Mouse (Mus musculus) CH12.LX (cell line): ENCODE data around the gene Olfr1394. TPM values are rescaled to one million over a fixed set of nuclear protein-coding genes. Genes with fewer than 3 reads are reported as not detected.

Source experiments
- DNase-seq: peaks from one replicate; pipeline ENCODE4 v3.0.0-alpha.2; 2013; ENCODE audit errors: extremely low read depth
- H3K27ac ChIP-seq: 2 replicates; pipeline ENCODE4 v1.5.1; 2012; ENCODE audit warnings: low read depth, mild to moderate bottlenecking, control low read depth, moderate library complexity; ENCODE audit not compliant: insufficient read depth
- H3K27me3 ChIP-seq: replicated peaks from 2 replicates; pipeline ENCODE3; 2012; ENCODE audit warnings: inconsistent platforms
- H3K36me3 ChIP-seq, 2 experiments: replicated peaks in 1 of 2; 2 replicates each; pipeline versions ENCODE3 to v1.6.1; 2012; ENCODE audit warnings: inconsistent platforms in 1 of 2, low read length in 1 of 2, mild to moderate bottlenecking in 1 of 2, mixed read lengths in 1 of 2, moderate library complexity in 1 of 2; ENCODE audit not compliant: control insufficient read depth in 1 of 2, insufficient read depth in 1 of 2
- H3K4me1 ChIP-seq, 2 experiments: 2 replicates each; pipeline ENCODE4 v1.6.1; 2012; ENCODE audit warnings: inconsistent platforms in 1 of 2, moderate library complexity in 1 of 2; ENCODE audit not compliant: insufficient read depth in 2 of 2, control insufficient read depth in 1 of 2
- H3K4me2 ChIP-seq: 2 replicates; pipeline ENCODE4 v1.6.1; 2012; ENCODE audit warnings: low read depth, mild to moderate bottlenecking, control low read depth; ENCODE audit not compliant: poor library complexity, insufficient read depth, severe bottlenecking
- H3K4me3 ChIP-seq, 3 experiments: fragments of 150-350 bp in 1 of 3; sonication (generic) in 1 of 3; replicated peaks in 1 of 3; 2 replicates each; pipeline versions ENCODE3 to v1.5.1; 2011 to 2012; ENCODE audit warnings: low read depth in 2 of 3, low read length in 2 of 3, mild to moderate bottlenecking in 2 of 3, moderate library complexity in 2 of 3, control low read depth in 1 of 3, improper control_type of control experiment in 1 of 3, inconsistent platforms in 1 of 3, mixed read lengths in 1 of 3; ENCODE audit not compliant: poor library complexity in 1 of 3
- H3K79me2 ChIP-seq: replicated peaks from 2 replicates; pipeline ENCODE4 v1.6.1; 2012; ENCODE audit warnings: mild to moderate bottlenecking, moderate library complexity; ENCODE audit not compliant: control insufficient read depth, poor library complexity, insufficient read depth, severe bottlenecking; ENCODE audit errors: extremely low read depth
- H3K9ac ChIP-seq: 2 replicates; pipeline ENCODE4 v1.6.1; 2012; ENCODE audit warnings: low read depth, mild to moderate bottlenecking, control low read depth, moderate library complexity; ENCODE audit not compliant: insufficient read depth
- H3K9me3 ChIP-seq: replicated peaks from 2 replicates; pipeline ENCODE3; 2012; ENCODE audit warnings: low read length, inconsistent platforms, mixed read lengths
- BHLHE40 ChIP-seq: IDR thresholded peaks from 2 replicates; pipeline ENCODE4 v1.6.1; 2011; ENCODE audit warnings: mild to moderate bottlenecking, low read depth, low read length, improper control_type of control experiment
- CHD2 ChIP-seq: IDR thresholded peaks from 2 replicates; pipeline ENCODE4 v1.6.1; 2011; ENCODE audit warnings: low read length, improper control_type of control experiment
- CTCF ChIP-seq, 2 experiments: IDR thresholded peaks in 1 of 2; conservative IDR thresholded peaks in 1 of 2; 2 replicates each; pipeline ENCODE4 v1.5.1; 2011 to 2012; ENCODE audit warnings: low read depth in 2 of 2, low read length in 2 of 2, improper control_type of control experiment in 1 of 2, inconsistent platforms in 1 of 2, mild to moderate bottlenecking in 1 of 2, moderate library complexity in 1 of 2
- ELF1 ChIP-seq: IDR thresholded peaks from 2 replicates; pipeline ENCODE4 v1.6.1; 2014; ENCODE audit warnings: low read depth, mild to moderate bottlenecking, inconsistent platforms, low read length, improper control_type of control experiment
- EP300 ChIP-seq: IDR thresholded peaks from 2 replicates; pipeline ENCODE4 v1.6.1; 2011; ENCODE audit warnings: low read length, improper control_type of control experiment
- GABPA ChIP-seq: IDR thresholded peaks from 2 replicates; pipeline ENCODE4 v1.6.1; 2012; ENCODE audit warnings: low read depth, low read length, improper control_type of control experiment, inconsistent platforms; ENCODE audit not compliant: insufficient replicate concordance
- JUND ChIP-seq: conservative IDR thresholded peaks from 2 replicates; pipeline ENCODE4 v1.6.1; 2011; ENCODE audit warnings: low read depth, low read length, improper control_type of control experiment
- MAX ChIP-seq: IDR thresholded peaks from 2 replicates; pipeline ENCODE4 v1.6.1; 2011; ENCODE audit warnings: low read length, improper control_type of control experiment
- MAZ ChIP-seq: IDR thresholded peaks from 2 replicates; pipeline ENCODE4 v1.6.1; 2012; ENCODE audit warnings: low read depth, mild to moderate bottlenecking, inconsistent platforms, low read length, improper control_type of control experiment, moderate library complexity
- MEF2A ChIP-seq: IDR thresholded peaks from 2 replicates; pipeline ENCODE4 v1.6.1; 2014; ENCODE audit warnings: low read depth, mild to moderate bottlenecking, inconsistent platforms, low read length, improper control_type of control experiment, borderline replicate concordance
- NELFE ChIP-seq: IDR thresholded peaks from 2 replicates; pipeline ENCODE4 v1.6.1; 2011; ENCODE audit warnings: low read depth, low read length, improper control_type of control experiment
- NRF1 ChIP-seq: IDR thresholded peaks from 2 replicates; pipeline ENCODE4 v1.6.1; 2014; ENCODE audit warnings: low read depth, mild to moderate bottlenecking, inconsistent platforms, low read length, improper control_type of control experiment, moderate library complexity
- PAX5 ChIP-seq: IDR thresholded peaks from 2 replicates; pipeline ENCODE4 v1.6.1; 2012; ENCODE audit warnings: low read length, inconsistent platforms, mixed read lengths
- RAD21 ChIP-seq: IDR thresholded peaks from 2 replicates; pipeline ENCODE4 v1.6.1; 2011; ENCODE audit warnings: low read depth, mild to moderate bottlenecking, low read length, improper control_type of control experiment, moderate library complexity
- TCF12 ChIP-seq: IDR thresholded peaks from 2 replicates; pipeline ENCODE4 v1.6.1; 2014; ENCODE audit warnings: low read depth, mild to moderate bottlenecking, inconsistent platforms, low read length, improper control_type of control experiment
- UBTF ChIP-seq: IDR thresholded peaks from 2 replicates; pipeline ENCODE4 v1.6.1; 2012; ENCODE audit warnings: low read depth, mild to moderate bottlenecking, inconsistent platforms, low read length, improper control_type of control experiment, moderate library complexity
- dilution Hi-C: fragments of 300-500 bp; cut with MboI; formaldehyde crosslinking; loops from 2 replicates; pipeline ENCODE4 v1.14.3; 2020; ENCODE audit warnings: low sequenced_read_pairs; ENCODE audit not compliant: extremely low pct_unique_long_range_greater_than_20kb, extremely low pct_ligation_motif_present
- in situ Hi-C: fragments of 300-500 bp; cut with MboI; formaldehyde crosslinking; loops from 3 replicates; pipeline ENCODE4 v1.14.3; 2019; ENCODE audit warnings: low sequenced_read_pairs, low pct_ligation_motif_present, low pct_unique_long_range_greater_than_20kb, mixed read lengths
- polyA plus RNA-seq: library from polyadenylated mRNA; unstranded; fragments of >175 nt; gene quantifications from 2 replicates; pipeline ENCODE4 v1.2.1, GENCODE M21; 2012; ENCODE audit warnings: low read depth; ENCODE audit not compliant: insufficient read length
- total RNA-seq, 2 experiments: library from RNA; depleted of rRNA; stranded (reverse); fragments of 300-350 nt in 1 of 2; fragments of >200 nt in 1 of 2; gene quantifications; 2 replicates each; pipeline ENCODE4 v1.2.3; 2012 to 2014

Gene Olfr1394
- total and polyA plus RNA-seq, 3 experiments, result not detected

DNA sequence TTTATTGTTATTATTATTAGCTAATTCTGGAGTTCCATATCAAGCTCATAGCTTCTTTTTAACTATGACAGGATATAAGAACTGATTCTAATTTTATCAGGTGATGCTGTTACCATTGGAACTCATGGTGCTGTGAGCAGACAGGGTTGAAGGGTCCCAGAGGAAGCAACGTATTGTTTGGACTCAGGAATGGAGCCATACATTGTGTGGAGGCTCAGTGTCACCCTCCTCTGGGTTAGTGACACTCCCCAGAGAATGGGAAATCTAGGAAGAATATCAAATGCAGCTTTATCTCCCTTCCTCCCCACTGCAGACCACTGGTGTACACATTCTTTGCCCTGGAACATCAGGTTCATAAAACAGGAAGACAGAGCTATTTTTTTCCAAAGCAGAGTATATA is 29.0 kb downstream of the Olfr1394 start:
- DNase-seq, result no peak
- H3K9ac ChIP-seq, result no peak overlapping the region
- H3K79me2 ChIP-seq, result no peaks in the 10 kb centered on the region
- TF ChIP-seq RAD21 (no peak), NELFE (no peak), MEF2A (no peak), BHLHE40 (no peak), EP300 (no peak)
- no peaks in the 10 kb centered on the region for H3K9me3 ChIP-seq
- no peaks in the 10 kb centered on the region for H3K27me3 ChIP-seq
- H3K36me3 ChIP-seq, result no peaks in the 10 kb centered on the region
- H3K4me3 ChIP-seq, result no peak overlapping the region
- peaks cover 6 to 9% of the 10 kb centered on the region in 2 experiments; a peak in 2 of 4 replicates for H3K4me1 ChIP-seq
- H3K4me2 ChIP-seq, result no peak overlapping the region
- H3K27ac ChIP-seq, result no peak overlapping the region
- dilution Hi-C loops (no loop called here), in situ Hi-C loops (loop anchor here (25.0 kb wide), 1 partner anchor 229 kb away; the partner anchor contains the start of gene Olfr1389)

DNA sequence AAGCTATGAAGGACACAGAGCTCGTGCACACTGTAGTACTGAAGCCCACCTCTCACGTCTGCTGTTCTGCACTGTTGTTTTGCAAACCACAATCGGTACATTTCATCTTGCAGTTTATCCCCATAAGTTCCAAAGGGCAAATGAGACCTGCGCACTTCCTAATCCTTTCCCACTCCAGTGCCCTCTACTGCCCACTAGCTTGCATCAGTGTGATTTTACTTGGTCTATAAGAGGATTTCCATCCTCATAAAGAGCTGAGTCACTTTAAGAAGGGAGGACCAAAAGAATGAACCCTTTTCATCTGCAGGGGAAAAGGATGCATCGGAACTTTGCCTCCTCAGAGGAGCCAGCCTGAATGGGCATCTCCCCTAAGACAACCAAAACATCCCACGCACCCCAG is 32.3 kb downstream of the Olfr1394 start:
- H3K27ac ChIP-seq, result no peak overlapping the region
- no peaks in the 10 kb centered on the region for H3K36me3 ChIP-seq
- no peak overlapping the region for H3K9ac ChIP-seq
- no peak overlapping the region for H3K4me3 ChIP-seq
- no peak for TF ChIP-seq MAX
- no peak for TF ChIP-seq NRF1
- no peak for TF ChIP-seq JUND
- TF ChIP-seq CHD2, result no peak
- TF ChIP-seq MAZ, result no peak
- no peak for TF ChIP-seq PAX5
- no peak for TF ChIP-seq TCF12
- TF ChIP-seq CTCF (conservative IDR thresholded peaks at IDR 0.05 in 1 of 2, IDR thresholded peaks at IDR 0.05 in 1 of 2; ENCODE audit: low read depth in 2 of 2, low read length in 2 of 2), result no peak
- no peak for TF ChIP-seq ELF1
- no peak for TF ChIP-seq UBTF
- TF ChIP-seq, all 38 proteins: peak for 0
- Histone ChIP-seq H3K9me3 (no peaks in the 10 kb centered on the region), H3K27me3 (no peaks in the 10 kb centered on the region), H3K79me2 (no peaks in the 10 kb centered on the region), H3K4me1 (peaks cover 5 to 6% of the 10 kb centered on the region in 2 experiments; a peak in 2 of 4 replicates), H3K4me2 (no peak overlapping the region)
- in situ Hi-C loops, result loop anchor here (25.0 kb wide), 1 partner anchor 226 kb away; the partner anchor contains the start of gene Olfr1389
- no peak for DNase-seq
- dilution Hi-C loops, result no loop called here

DNA sequence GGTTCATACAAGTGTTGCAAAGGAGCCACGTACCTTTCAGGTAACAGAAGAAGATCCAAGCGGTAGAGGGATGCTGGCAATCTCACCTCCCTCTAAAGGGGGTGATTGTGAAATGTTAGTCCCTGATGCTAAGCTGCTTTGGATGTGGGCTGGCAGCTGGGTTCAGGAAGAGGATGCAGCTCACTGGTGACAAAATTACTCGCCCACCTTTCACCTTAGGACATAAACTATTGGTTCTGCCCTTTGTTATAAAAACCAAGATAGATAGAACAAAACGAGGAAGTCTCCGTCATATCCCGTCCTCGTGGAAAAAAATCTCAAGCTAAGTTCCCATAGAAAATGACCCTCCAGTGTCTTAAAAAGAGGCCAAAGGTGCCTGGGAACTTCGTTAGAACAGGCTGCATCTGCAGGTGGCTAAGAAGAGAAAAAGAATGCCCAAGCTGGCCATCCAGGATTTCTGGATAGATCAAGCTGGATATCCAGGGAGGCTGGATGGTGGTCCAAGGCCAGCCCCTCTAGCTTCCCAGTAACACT is 32.8 kb downstream of the Olfr1394 start, which contains the start of gene Btnl9:
TSS of gene Btnl9 (minus strand) at position 205 of the 534 bp plus-strand sequence.
- H3K9me3 ChIP-seq, result no peaks in the 10 kb centered on the region
- H3K4me3 ChIP-seq, result no peak within 1 kb of the TSS
- in situ Hi-C loops (loop anchor here (25.0 kb wide), 1 partner anchor 225 kb away; the partner anchor contains the start of gene Olfr1389), dilution Hi-C loops (no loop called here)
- H3K4me2 ChIP-seq, result no peak within 1 kb of the TSS
- no peaks in the 10 kb centered on the region for H3K27me3 ChIP-seq
- no peaks in the 10 kb centered on the region for H3K36me3 ChIP-seq
- H3K9ac ChIP-seq, result no peak within 1 kb of the TSS
- peaks cover 0 to 6% of the 10 kb centered on the region in 2 experiments; a peak in 1 of 4 replicates for H3K4me1 ChIP-seq
- H3K27ac ChIP-seq, result no peak within 1 kb of the TSS
- no peaks in the 10 kb centered on the region for H3K79me2 ChIP-seq
- no peak for TF ChIP-seq NRF1
- no peak for TF ChIP-seq GABPA
- no peak for DNase-seq
